Comparison of ENCODE assay signal across 8 mouse cellular contexts in genomic region chrX:7947900-7948492, GRCm38 (mm10). TPM values are rescaled to one million over a fixed set of nuclear protein-coding genes. Genes with fewer than 3 reads are reported as not detected.
DNase-seq lines count a peak whose midpoint lies in the region; ATAC-seq lines count a peak whose summit lies in the region.

No protein-coding gene starts in this region.

- H3K4me2 ChIP-seq in hindbrain, embryonic 11.5 days (replicated peaks; ENCODE audit: low read depth, low read length): peak overlapping the region; percentile 33

- peak; percentile 97 for DNase-seq in Muller cell, postnatal 12 days (ENCODE audit: inconsistent ontology term)
- peak; percentile 97 for DNase-seq in cerebellum, adult 9-11 months
- DNase-seq in frontal cortex, adult 2 months (ENCODE audit: extremely low spot score in 1 of 2, low spot score in 1 of 2): peak; percentile 93 to 95
- peak; percentile 89 for DNase-seq in hindbrain, embryonic 11.5 days (ENCODE audit: low spot score)
- DNase-seq in layer of hippocampus, postnatal 10 days (ENCODE audit: low spot score in 2 of 2): peak; percentile 87 to 92
- DNase-seq in lung, postnatal 10 days: peak; percentile 97
- peak; percentile 89 for DNase-seq in ovary, postnatal 36 days (ENCODE audit: low spot score)
- peak; percentile 78 for DNase-seq in thymus, postnatal 25 days

- no peak overlapping the region for H3K27ac ChIP-seq in hindbrain, embryonic 11.5 days (ENCODE audit: low read depth, low read length)

- peak overlapping the region; percentile 31 for H3K9ac ChIP-seq in hindbrain, embryonic 11.5 days (ENCODE audit: low read depth, low read length)

- H3K4me3 ChIP-seq in hindbrain, embryonic 11.5 days (ENCODE audit: low read depth, low read length): peak overlapping the region; percentile 47

- WGBS in hindbrain, embryonic 11.5 days: 13% methylated on average over 37 of the region's 38 CpGs

- H3K9me3 ChIP-seq in hindbrain, embryonic 11.5 days (ENCODE audit: control insufficient read depth, low read length): no peaks in the 10 kb centered on the region

- no peaks in the 10 kb centered on the region for H3K4me1 ChIP-seq in hindbrain, embryonic 11.5 days (replicated peaks; ENCODE audit: control insufficient read depth, insufficient read depth, low read length)

- ATAC-seq in hindbrain, embryonic 11.5 days (ENCODE audit: low FRiP score): no peak

- no peaks in the 10 kb centered on the region for H3K36me3 ChIP-seq in hindbrain, embryonic 11.5 days (ENCODE audit: control insufficient read depth, insufficient read depth, low read length)

- no peaks in the 10 kb centered on the region for H3K27me3 ChIP-seq in hindbrain, embryonic 11.5 days (ENCODE audit: control insufficient read depth, insufficient read depth, low read length)

RNA-seq across cellular contexts. Expression of gene Hdac6, which starts 0.3 kb away (rescaled TPM):
- polyA plus RNA-seq in frontal cortex, adult 2 months (2012; rRNA removed): 71.9 and 81.8 TPM in 2 replicates
- 46.0 and 48.5 TPM in 2 replicates for polyA plus RNA-seq in hindbrain, embryonic 11.5 days (2014; fragmentation: Nextera tagmentation; extraction: Ambion mirVana)
- total RNA-seq in layer of hippocampus, postnatal 10 days (2021): 10 to 100 TPM; 59.2 to 60.6 TPM

RNA-seq across cellular contexts. Expression of gene Eras, which starts 19.6 kb away (rescaled TPM):
- 0.10 TPM in 1 of 2 replicates, not detected in the other for polyA plus RNA-seq in frontal cortex, adult 2 months (2012; rRNA removed)
- not detected in 2 replicates for polyA plus RNA-seq in hindbrain, embryonic 11.5 days (2014; fragmentation: Nextera tagmentation; extraction: Ambion mirVana)
- total RNA-seq in layer of hippocampus, postnatal 10 days (2021): not detected

RNA-seq across cellular contexts. Expression of gene Pcsk1n, which starts 28.4 kb away (rescaled TPM):
- polyA plus RNA-seq in frontal cortex, adult 2 months (2012; rRNA removed): 456 and 602 TPM in 2 replicates
- polyA plus RNA-seq in hindbrain, embryonic 11.5 days (2014; fragmentation: Nextera tagmentation; extraction: Ambion mirVana): 23.9 and 25.9 TPM in 2 replicates
- 100 to 1,000 TPM; 307 to 355 TPM for total RNA-seq in layer of hippocampus, postnatal 10 days (2021)

RNA-seq across cellular contexts. Expression of gene Gata1, which starts 29.9 kb away (rescaled TPM):
- not detected in 2 replicates for polyA plus RNA-seq in frontal cortex, adult 2 months (2012; rRNA removed)
- 3.9 and 4.9 TPM in 2 replicates for polyA plus RNA-seq in hindbrain, embryonic 11.5 days (2014; fragmentation: Nextera tagmentation; extraction: Ambion mirVana)
- not detected for total RNA-seq in layer of hippocampus, postnatal 10 days (2021)

RNA-seq across cellular contexts. Expression of gene Gm10490, which starts 38.7 kb away (rescaled TPM):
- not detected in 2 replicates for polyA plus RNA-seq in frontal cortex, adult 2 months (2012; rRNA removed)
- polyA plus RNA-seq in hindbrain, embryonic 11.5 days (2014; fragmentation: Nextera tagmentation; extraction: Ambion mirVana): not detected in 2 replicates
- total RNA-seq in layer of hippocampus, postnatal 10 days (2021): not detected

Comparison
In these comparisons a context has a peak if more than half of its experiments do, and no peak if none do; other contexts are left out.
1. RNA of gene Pcsk1n, which starts 28.4 kb away (polyA plus RNA-seq): 456 to 602 TPM in frontal cortex, adult 2 months; 23.9 to 25.9 TPM in hindbrain, embryonic 11.5 days; every median in the first group is over 10 times any median in the second.
2. Peak in every context shown above with its lines, with median percentiles within 50 percentile points of each other: DNase-seq.